Mouse (Mus musculus) neural tube, embryonic 15.5 days (tissue): ENCODE data around the gene Nsrp1. TPM values are rescaled to one million over a fixed set of nuclear protein-coding genes. Genes with fewer than 3 reads are reported as not detected.

Source experiments
- ATAC-seq: fragments of 200-750 bp; cut with Nextera tagmentation; 2 replicates; pipeline ENCODE4 v1.8.0; 2017; ENCODE audit warnings: mild to moderate bottlenecking, moderate TSS enrichment, moderate library complexity; ENCODE audit not compliant: low FRiP score
- H3K27ac ChIP-seq: fragments of 300-500 bp; sonication (generic); replicated peaks from 2 replicates; pipeline ENCODE4 v1.5.1; 2015; ENCODE audit warnings: mild to moderate bottlenecking, inconsistent platforms
- H3K27me3 ChIP-seq: fragments of 300-500 bp; sonication (generic); replicated peaks from 2 replicates; pipeline ENCODE4 v1.6.1; 2015; ENCODE audit warnings: inconsistent platforms
- H3K36me3 ChIP-seq: fragments of 300-500 bp; sonication (generic); 2 replicates; pipeline ENCODE4 v1.6.1; 2015; ENCODE audit warnings: inconsistent platforms
- H3K4me1 ChIP-seq: fragments of 300-500 bp; sonication (generic); 2 replicates; pipeline ENCODE4 v1.6.1; 2015; ENCODE audit warnings: inconsistent platforms
- H3K4me2 ChIP-seq: fragments of 300-500 bp; sonication (generic); 2 replicates; pipeline ENCODE4 v1.6.1; 2015; ENCODE audit warnings: inconsistent platforms, mild to moderate bottlenecking, moderate library complexity
- H3K4me3 ChIP-seq: fragments of 300-500 bp; sonication (generic); replicated peaks from 2 replicates; pipeline ENCODE4 v1.5.1; 2015; ENCODE audit warnings: mild to moderate bottlenecking, inconsistent platforms
- H3K9ac ChIP-seq: fragments of 300-500 bp; sonication (generic); replicated peaks from 2 replicates; pipeline ENCODE4 v1.6.1; 2015; ENCODE audit warnings: mild to moderate bottlenecking, inconsistent platforms
- H3K9me3 ChIP-seq: fragments of 300-500 bp; sonication (generic); replicated peaks from 2 replicates; pipeline ENCODE4 v1.6.1; 2016; ENCODE audit warnings: inconsistent platforms
- WGBS: fragments of 180-500 bp; shearing (Covaris S2); methylation state at CpG from one replicate; pipeline ENCODE4 v1.1.7; 2015; ENCODE audit warnings: mixed read lengths; 5-methylcytosine and 5-hydroxymethylcytosine counted together
- microRNA counts: library from miRNA; unstranded; fragments of <30 nt; microRNA quantifications from one replicate; lab custom pipeline; 2016
- microRNA-seq: library from miRNA; unstranded; fragments of <30 nt; microRNA quantifications from one replicate; pipeline ENCODE4, GENCODE M21; 2017
- polyA plus RNA-seq: library from polyadenylated mRNA; unstranded; fragments of >200 nt; fragmentation: Nextera tagmentation; extraction: Ambion mirVana; gene quantifications from 2 replicates; pipeline ENCODE4 v1.2.1, GENCODE M21; 2015

Nsrp1 gene
- polyA plus RNA-seq, 1 experiment from 2014 or later, result 45.5 TPM

- H3K4me3 ChIP-seq, result no peak overlapping the region
- no peaks in the 10 kb centered on the region for H3K36me3 ChIP-seq
- ATAC-seq, result no peak
- H3K9ac ChIP-seq, result no peak overlapping the region
- H3K9me3 ChIP-seq, result no peaks in the 10 kb centered on the region
- no peak overlapping the region for H3K27ac ChIP-seq
- 96% methylated on average over 1 of the region's 1 CpGs for WGBS
- no peak overlapping the region for H3K4me2 ChIP-seq
- peaks cover 37% of the 10 kb centered on the region for H3K27me3 ChIP-seq
- H3K4me1 ChIP-seq, result peaks cover 17% of the 10 kb centered on the region
These were observed 75.9 kb downstream of the Nsrp1 start for GRCm38 (mm10) chr11:77002361-77002760.

- Histone ChIP-seq H3K27ac (no peak overlapping the region), H3K4me2 (no peak overlapping the region), H3K9me3 (no peaks in the 10 kb centered on the region), H3K4me3 (no peak overlapping the region), H3K9ac (no peak overlapping the region), H3K4me1 (peaks cover 21% of the 10 kb centered on the region), H3K27me3 (peaks cover 51% of the 10 kb centered on the region), H3K36me3 (no peaks in the 10 kb centered on the region)
- 69% methylated on average over 5 of the region's 5 CpGs for WGBS
- no peak for ATAC-seq
These were observed 77.5 kb downstream of the Nsrp1 start for GRCm38 (mm10) chr11:77000741-77001140.

- Histone ChIP-seq H3K4me3 (peak overlapping the region; percentile 51), H3K9me3 (no peaks in the 10 kb centered on the region), H3K27ac (no peak overlapping the region), H3K27me3 (peaks cover 56% of the 10 kb centered on the region), H3K4me2 (peak overlapping the region; percentile 96), H3K9ac (0 out of 2 replicates have a peak overlapping the region, but pooled peaks have one; percentile 3), H3K4me1 (peaks cover 21% of the 10 kb centered on the region), H3K36me3 (no peaks in the 10 kb centered on the region)
- 6% methylated on average over 24 of the region's 24 CpGs for WGBS
- no peak for ATAC-seq
These were observed 79.5 kb downstream of the Nsrp1 start for GRCm38 (mm10) chr11:76998705-76999226.

GRCm38 (mm10) chr11:76997916-76998704 is 80.1 kb downstream of the Nsrp1 start, which contains the start of gene Slc6a4:
Gene Slc6a4 (plus strand): TSS chr11:76998603.
- H3K4me2 ChIP-seq, result peak within 1 kb of the TSS; percentile 96
- peak within 1 kb of the TSS; percentile 51 for H3K4me3 ChIP-seq
- H3K27me3 ChIP-seq, result peaks cover 56% of the 10 kb centered on the region
- H3K9ac ChIP-seq, result peak within 1 kb of the TSS; percentile 41
- no peak within 1 kb of the TSS for H3K27ac ChIP-seq
- peaks cover 21% of the 10 kb centered on the region for H3K4me1 ChIP-seq
- ATAC-seq, result no peak
- under 1% methylated on average over 47 of the region's 52 CpGs for WGBS
- no peaks in the 10 kb centered on the region for H3K9me3 ChIP-seq
- H3K36me3 ChIP-seq, result no peaks in the 10 kb centered on the region

- H3K9me3 ChIP-seq, result no peaks in the 10 kb centered on the region
- H3K36me3 ChIP-seq, result no peaks in the 10 kb centered on the region
- peak overlapping the region; percentile 96 for H3K4me2 ChIP-seq
- peaks cover 56% of the 10 kb centered on the region for H3K27me3 ChIP-seq
- no peak overlapping the region for H3K27ac ChIP-seq
- peak; percentile 78 for ATAC-seq
- under 1% methylated on average over 21 of the region's 21 CpGs for WGBS
- H3K9ac ChIP-seq, result peak overlapping the region; percentile 41
- H3K4me1 ChIP-seq, result peaks cover 21% of the 10 kb centered on the region
- peak overlapping the region; percentile 51 for H3K4me3 ChIP-seq
These were observed 80.9 kb downstream of the Nsrp1 start for GRCm38 (mm10) chr11:76997305-76997704.

GRCm38 (mm10) chr11:76995966-76996672 is 82.1 kb downstream of the Nsrp1 start:
- Histone ChIP-seq H3K9me3 (no peaks in the 10 kb centered on the region), H3K4me2 (no peak overlapping the region), H3K27ac (no peak overlapping the region), H3K4me3 (no peak overlapping the region), H3K4me1 (peaks cover 21% of the 10 kb centered on the region), H3K27me3 (peaks cover 49% of the 10 kb centered on the region), H3K36me3 (no peaks in the 10 kb centered on the region), H3K9ac (no peak overlapping the region)
- no peak for ATAC-seq
- WGBS, result 54% methylated on average over 20 of the region's 20 CpGs

MicroRNA genes within 50 kb of the gene (microRNA counts, 519-probe panel; counts per million panel counts)
- microRNA mmu-miR-423-3p (lab: Ali Mortazavi, UCI) (2,696 counts per million, percentile 64 among the panel's probes with 10 or more counts), microRNA mmu-miR-423-5p (lab: Ali Mortazavi, UCI) (2,709 counts per million, percentile 64 among the panel's probes with 10 or more counts)

Small RNAs within 50 kb of the gene (microRNA-seq; reads per million reads assigned to microRNA genes)
- gene Mir423, result 2,204 reads per million, percentile 86 among the genes with 10 or more reads in this experiment

Other genes starting within 250 kb of the Nsrp1 start
- gene Cpd, start 231.4 kb downstream of the Nsrp1 start, polyA plus RNA-seq, result 5.5 and 6.0 TPM in 2 replicates
- gene Tmigd1, start 176.3 kb downstream of the Nsrp1 start, polyA plus RNA-seq, result 0.18 TPM in 1 of 2 replicates, not detected in the other
- gene Blmh, start 153.6 kb downstream of the Nsrp1 start, polyA plus RNA-seq, result 133 and 138 TPM in 2 replicates
- 1.6 and 3.0 TPM in 2 replicates for gene Slc6a4, start 79.8 kb downstream of the Nsrp1 start, polyA plus RNA-seq
- 0.77 and 0.82 TPM in 2 replicates for gene Efcab5, start 110.5 kb upstream of the Nsrp1 start, polyA plus RNA-seq
- gene Ssh2, start 137.9 kb upstream of the Nsrp1 start, polyA plus RNA-seq, result 12.8 and 13.9 TPM in 2 replicates